Mouse (Mus musculus) heart, postnatal 0 days (tissue): ENCODE measurements around the gene Mpv17.

ENCODE experiments used
- CTCF ChIP-seq: IDR thresholded peaks from 2 replicates; pipeline ENCODE4 v1.5.1; 2016; ENCODE audit warnings: antibody characterized with exemption, control low read depth, low read depth
- EP300 ChIP-seq: IDR thresholded peaks from 2 replicates; pipeline ENCODE4 v1.6.1; 2016; ENCODE audit warnings: antibody characterized with exemption, low read depth

DNA sequence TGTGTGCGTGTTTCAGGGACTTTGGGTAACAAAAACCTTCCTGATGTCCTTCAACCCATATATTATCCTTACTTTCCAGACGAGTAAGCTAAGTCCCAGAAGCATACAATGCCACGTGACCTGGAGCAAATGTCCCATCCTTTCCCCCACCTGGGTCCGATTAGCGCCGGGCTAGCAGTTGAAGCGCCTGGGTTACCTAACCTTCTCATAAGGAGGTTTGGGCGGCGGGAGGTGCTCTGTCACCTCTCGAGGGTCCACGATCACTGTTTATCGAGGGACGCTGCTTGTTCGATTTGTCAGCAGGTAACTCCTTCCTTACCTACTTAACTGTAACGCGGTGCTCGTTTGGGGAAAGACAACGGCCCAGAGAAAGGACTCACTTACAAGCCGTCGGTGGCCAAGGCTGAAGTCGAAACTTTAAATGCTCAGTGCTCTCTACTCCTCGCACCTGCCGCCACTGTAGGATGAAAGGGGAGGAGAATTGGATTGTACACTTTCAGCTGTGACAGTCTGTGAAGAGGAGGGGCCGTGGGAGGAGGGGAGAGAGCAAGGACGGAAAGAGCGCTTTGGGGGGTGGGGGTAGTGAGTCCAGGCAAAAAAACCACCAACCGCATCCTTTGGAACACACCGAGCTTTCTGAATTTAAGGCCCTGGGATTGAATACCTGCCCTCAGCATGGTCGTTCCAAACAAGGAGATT is 59.8 kb downstream of the Mpv17 start:
- no peak for TF ChIP-seq CTCF
- no peak for TF ChIP-seq EP300
